Mouse (Mus musculus) midbrain, embryonic 16.5 days (tissue): ENCODE measurements at regions not wholly inside any gene's neighbourhood (a gene's known extent, or its start where the extent isn't known, plus 50 kb on each side); places are given as distances from the start of the nearest gene placed in this dataset.

ENCODE experiments used
- ATAC-seq: fragments of 200-750 bp; cut with Nextera tagmentation; 2 replicates; pipeline ENCODE4 v1.8.0; 2017; ENCODE audit warnings: moderate TSS enrichment
- H3K27ac ChIP-seq: fragments of 300-500 bp; sonication (generic); 2 replicates; pipeline ENCODE4 v1.5.1; 2014; ENCODE audit warnings: mild to moderate bottlenecking, low read length, mixed read lengths
- H3K27me3 ChIP-seq: fragments of 300-500 bp; sonication (generic); 2 replicates; pipeline ENCODE4 v1.6.1; 2014; ENCODE audit warnings: low read depth, low read length, mixed read lengths; ENCODE audit not compliant: control insufficient read depth, insufficient read depth
- H3K36me3 ChIP-seq: fragments of 300-500 bp; sonication (generic); 2 replicates; pipeline ENCODE4 v1.6.1; 2014; ENCODE audit warnings: mild to moderate bottlenecking, low read length, moderate library complexity, mixed read lengths; ENCODE audit not compliant: control insufficient read depth, insufficient read depth
- H3K4me1 ChIP-seq: fragments of 300-500 bp; sonication (generic); 2 replicates; pipeline ENCODE4 v1.6.1; 2014; ENCODE audit warnings: mild to moderate bottlenecking, low read length, mixed read lengths; ENCODE audit not compliant: control insufficient read depth, insufficient read depth
- H3K4me2 ChIP-seq: fragments of 300-500 bp; sonication (generic); 2 replicates; pipeline ENCODE4 v1.6.1; 2014; ENCODE audit warnings: mild to moderate bottlenecking, low read length, mixed read lengths
- H3K4me3 ChIP-seq: fragments of 300-500 bp; sonication (generic); 2 replicates; pipeline ENCODE4 v1.5.1; 2014; ENCODE audit warnings: low read depth, mild to moderate bottlenecking, low read length, moderate library complexity, mixed read lengths
- H3K9ac ChIP-seq: fragments of 300-500 bp; sonication (generic); 2 replicates; pipeline ENCODE4 v1.6.1; 2014; ENCODE audit warnings: low read depth, low read length, mixed read lengths
- H3K9me3 ChIP-seq: fragments of 300-500 bp; sonication (generic); replicated peaks from 2 replicates; pipeline ENCODE4 v1.6.1; 2014; ENCODE audit warnings: mild to moderate bottlenecking, low read length, mixed read lengths; ENCODE audit not compliant: control insufficient read depth, poor library complexity, severe bottlenecking
- WGBS: fragments of 180-500 bp; shearing (Covaris S2); extraction: QIAGEN DNeasy Blood & Tissue Kit; methylation state at CpG from one replicate; pipeline ENCODE4 v1.1.7; 2014; 5-methylcytosine and 5-hydroxymethylcytosine counted together

GRCm38 (mm10) chr14:24955891-24956410 lies 469.0 kb downstream of the Rps24 start:
- H3K4me1 ChIP-seq = peaks cover 9% of the 10 kb centered on the region; the same call in 1 of the 2 replicates
- H3K27me3 ChIP-seq = no peaks in the 10 kb centered on the region
- H3K4me3 ChIP-seq = no peak overlapping the region
- 92% methylated on average over 11 of the region's 11 CpGs for WGBS
- no peak overlapping the region for H3K27ac ChIP-seq
- ATAC-seq = no peak
- no peaks in the 10 kb centered on the region for H3K9me3 ChIP-seq
- no peak overlapping the region for H3K4me2 ChIP-seq
- no peaks in the 10 kb centered on the region for H3K36me3 ChIP-seq
- no peak overlapping the region for H3K9ac ChIP-seq

- 37% methylated on average over 2 of the region's 2 CpGs for WGBS
- ATAC-seq = peak; percentile 36; the same call in 1 of the 2 replicates
- H3K27ac ChIP-seq = 0 out of 2 replicates have a peak overlapping the region, but pooled peaks have one; percentile 5
Measured at GRCm38 (mm10) chr14:24956528-24957210, 469.7 kb downstream of the Rps24 start.

GRCm38 (mm10) chr14:24957392-24957791 lies 470.5 kb downstream of the Rps24 start:
- WGBS = 78% methylated on average over 4 of the region's 4 CpGs
- Histone ChIP-seq H3K4me3 (no peak overlapping the region), H3K27me3 (no peaks in the 10 kb centered on the region), H3K4me1 (peaks cover 9% of the 10 kb centered on the region; the same call in 1 of the 2 replicates), H3K9ac (no peak overlapping the region), H3K9me3 (no peaks in the 10 kb centered on the region), H3K36me3 (no peaks in the 10 kb centered on the region), H3K4me2 (no peak overlapping the region), H3K27ac (no peak overlapping the region)
- no peak for ATAC-seq

More at GRCm38 (mm10) chr14:24956528-24957210, 469.7 kb downstream of the Rps24 start:
- Histone ChIP-seq H3K9ac (no peak overlapping the region), H3K4me3 (no peak overlapping the region), H3K4me1 (peaks cover 9% of the 10 kb centered on the region; the same call in 1 of the 2 replicates), H3K36me3 (no peaks in the 10 kb centered on the region), H3K27me3 (no peaks in the 10 kb centered on the region), H3K4me2 (no peak overlapping the region), H3K9me3 (no peaks in the 10 kb centered on the region)

- Histone ChIP-seq H3K9me3 (no peaks in the 10 kb centered on the region), H3K27ac (no peak overlapping the region), H3K27me3 (no peaks in the 10 kb centered on the region), H3K4me1 (peaks cover 9% of the 10 kb centered on the region; the same call in 1 of the 2 replicates), H3K36me3 (no peaks in the 10 kb centered on the region), H3K4me2 (no peak overlapping the region), H3K9ac (no peak overlapping the region), H3K4me3 (no peak overlapping the region)
- no peak for ATAC-seq
- WGBS = 93% methylated on average over 4 of the region's 4 CpGs
Measured at GRCm38 (mm10) chr14:24958821-24959220, 471.9 kb downstream of the Rps24 start.

GRCm38 (mm10) chr14:24959401-24959800 lies 472.5 kb downstream of the Rps24 start:
- no peak for ATAC-seq
- Histone ChIP-seq H3K9ac (no peak overlapping the region), H3K27ac (no peak overlapping the region), H3K36me3 (no peaks in the 10 kb centered on the region), H3K4me3 (no peak overlapping the region), H3K27me3 (no peaks in the 10 kb centered on the region), H3K4me2 (no peak overlapping the region), H3K9me3 (no peaks in the 10 kb centered on the region), H3K4me1 (peaks cover 9% of the 10 kb centered on the region; the same call in 1 of the 2 replicates)
- WGBS = 70% methylated on average over 1 of the region's 1 CpGs

- ATAC-seq = peak; percentile 74
- Histone ChIP-seq H3K36me3 (no peaks in the 10 kb centered on the region), H3K27me3 (no peaks in the 10 kb centered on the region), H3K9ac (no peak overlapping the region), H3K27ac (no peak overlapping the region), H3K4me1 (peaks cover 9% of the 10 kb centered on the region; the same call in 1 of the 2 replicates), H3K4me2 (no peak overlapping the region), H3K4me3 (no peak overlapping the region), H3K9me3 (no peaks in the 10 kb centered on the region)
- 24% methylated on average over 5 of the region's 5 CpGs for WGBS
Measured at GRCm38 (mm10) chr14:24960082-24960482, 473.2 kb downstream of the Rps24 start.

- H3K27me3 ChIP-seq = no peaks in the 10 kb centered on the region
- no peak overlapping the region for H3K4me3 ChIP-seq
- no peaks in the 10 kb centered on the region for H3K36me3 ChIP-seq
- H3K9me3 ChIP-seq = no peaks in the 10 kb centered on the region
- H3K4me2 ChIP-seq = no peak overlapping the region
- WGBS = 54% methylated on average over 3 of the region's 3 CpGs
- H3K9ac ChIP-seq = no peak overlapping the region
- no peak for ATAC-seq
- no peak overlapping the region for H3K27ac ChIP-seq
- H3K4me1 ChIP-seq = peaks cover 9% of the 10 kb centered on the region; the same call in 1 of the 2 replicates
Measured at GRCm38 (mm10) chr14:24960875-24961274, 473.9 kb downstream of the Rps24 start.

GRCm38 (mm10) chr14:24961721-24962120 lies 474.8 kb downstream of the Rps24 start:
- Histone ChIP-seq H3K9me3 (no peaks in the 10 kb centered on the region), H3K4me2 (no peak overlapping the region), H3K27me3 (no peaks in the 10 kb centered on the region), H3K36me3 (no peaks in the 10 kb centered on the region), H3K4me1 (peaks cover 2% of the 10 kb centered on the region; the same call in 1 of the 2 replicates), H3K9ac (no peak overlapping the region), H3K4me3 (no peak overlapping the region), H3K27ac (no peak overlapping the region)
- WGBS = 95% methylated on average over 3 of the region's 3 CpGs
- ATAC-seq = no peak

GRCm38 (mm10) chr14:24969584-24969983 lies 482.7 kb downstream of the Rps24 start:
- H3K27me3 ChIP-seq = no peaks in the 10 kb centered on the region
- no peaks in the 10 kb centered on the region for H3K4me1 ChIP-seq
- H3K27ac ChIP-seq = no peak overlapping the region
- no peak for ATAC-seq
- H3K36me3 ChIP-seq = no peaks in the 10 kb centered on the region
- no peak overlapping the region for H3K9ac ChIP-seq
- H3K4me3 ChIP-seq = no peak overlapping the region
- H3K9me3 ChIP-seq = no peaks in the 10 kb centered on the region
- H3K4me2 ChIP-seq = no peak overlapping the region
- 60% methylated on average over 2 of the region's 2 CpGs for WGBS
